Mouse (Mus musculus) ES-Bruce4 (cell line): ENCODE results near the gene Tspan8.

Experiments
- CTCF ChIP-seq: IDR thresholded peaks from one replicate; pipeline ENCODE4 v1.8.1; 2011; ENCODE audit warnings: low read depth, low read length
- POLR2A ChIP-seq: IDR thresholded peaks from one replicate; pipeline ENCODE4 v1.8.1; 2011; ENCODE audit warnings: low read length; ENCODE audit not compliant: insufficient read depth

- no peak for TF ChIP-seq POLR2A
- no peak for TF ChIP-seq CTCF
Observed at GRCm38 (mm10) chr10:115861967-115862366, 45.3 kb downstream of the Tspan8 start.
